Mouse (Mus musculus) heart, embryonic 10.5 days (tissue): Measurements from ENCODE around the gene Itgav. TPM values are rescaled to one million over a fixed set of nuclear protein-coding genes. Genes with fewer than 3 reads are reported as not detected.

Experiments used
- DNase-seq: peaks from one replicate; pipeline ENCODE4 v3.0.0-alpha.2; 2017; ENCODE audit warnings: low spot score
- H3K27ac ChIP-seq: fragments of 300-500 bp; sonication (generic); 2 replicates; pipeline ENCODE4 v1.5.1; 2016; ENCODE audit warnings: mild to moderate bottlenecking
- H3K27me3 ChIP-seq: fragments of 300-500 bp; sonication (generic); 2 replicates; pipeline ENCODE4 v1.6.1; 2016; ENCODE audit warnings: mild to moderate bottlenecking; ENCODE audit not compliant: poor library complexity, insufficient read depth, severe bottlenecking
- H3K36me3 ChIP-seq: fragments of 300-500 bp; sonication (generic); 2 replicates; pipeline ENCODE4 v1.6.1; 2016; ENCODE audit warnings: mild to moderate bottlenecking, moderate library complexity
- H3K4me1 ChIP-seq: fragments of 300-500 bp; sonication (generic); 2 replicates; pipeline ENCODE4 v1.6.1; 2016; ENCODE audit warnings: mild to moderate bottlenecking
- H3K4me3 ChIP-seq: fragments of 300-500 bp; sonication (generic); 2 replicates; pipeline ENCODE4 v1.5.1; 2016; ENCODE audit warnings: mild to moderate bottlenecking, moderate library complexity
- H3K9me3 ChIP-seq: fragments of 300-500 bp; sonication (generic); 2 replicates; pipeline ENCODE4 v1.6.1; 2016; ENCODE audit warnings: mild to moderate bottlenecking, moderate library complexity
- WGBS: fragments of 180-500 bp; shearing (Covaris S2); methylation state at CpG from one replicate; pipeline ENCODE4 v1.1.7; 2016; 5-methylcytosine and 5-hydroxymethylcytosine counted together
- polyA plus RNA-seq: library from polyadenylated mRNA; unstranded; fragments of >200 nt; fragmentation: Nextera tagmentation; extraction: Ambion mirVana; gene quantifications from 2 replicates; pipeline ENCODE4 v1.2.1, GENCODE M21; 2016

Gene Itgav
- 48.9 and 72.1 TPM in 2 replicates for polyA plus RNA-seq

- under 1% methylated on average over 82 of the region's 84 CpGs for WGBS
- H3K9me3 ChIP-seq: no peaks in the 10 kb centered on the region
- DNase-seq: peak; percentile 91
- no peaks in the 10 kb centered on the region for H3K27me3 ChIP-seq
- H3K4me1 ChIP-seq: peaks cover 31% of the 10 kb centered on the region
- no peaks in the 10 kb centered on the region for H3K36me3 ChIP-seq
- H3K27ac ChIP-seq: peak within 1 kb of the TSS; percentile 96
- peak within 1 kb of the TSS; percentile 92 for H3K4me3 ChIP-seq
Observed at GRCm38 (mm10) chr2:83723921-83724826, at the start of gene Itgav. Gene Itgav, plus strand, starts transcription at chr2:83724397.

- no peak overlapping the region for H3K4me3 ChIP-seq
- 81% methylated on average over 7 of the region's 7 CpGs for WGBS
- H3K4me1 ChIP-seq: 0 out of 2 replicates have a peak, but pooled peaks cover 3% of the 10 kb centered on the region
- H3K27ac ChIP-seq: no peak overlapping the region
- peaks cover 21% of the 10 kb centered on the region for H3K36me3 ChIP-seq
- no peaks in the 10 kb centered on the region for H3K9me3 ChIP-seq
- no peak for DNase-seq
- no peaks in the 10 kb centered on the region for H3K27me3 ChIP-seq
Observed at GRCm38 (mm10) chr2:83674421-83674820, 49.8 kb upstream of the Itgav start.

DNA sequence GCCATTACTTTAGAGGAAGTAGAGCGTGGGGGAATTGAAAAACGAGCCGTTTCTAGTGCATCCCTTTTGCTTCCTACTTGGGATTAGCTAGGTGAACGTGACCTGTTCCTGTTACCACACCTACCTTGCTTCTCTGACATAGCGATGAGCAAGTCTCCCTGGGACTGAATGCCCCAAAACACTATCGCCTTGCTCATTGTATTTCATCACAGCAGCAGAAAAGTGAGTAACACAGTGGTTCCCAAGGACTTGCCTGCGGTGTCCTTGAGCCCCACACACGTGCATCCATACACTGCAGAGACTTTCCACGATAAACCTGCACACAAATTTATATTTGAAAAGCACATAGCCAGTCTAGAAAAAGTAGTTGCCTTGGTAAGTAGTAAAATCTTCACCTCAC lies 49.3 kb upstream of the Itgav start:
- Histone ChIP-seq H3K27ac (no peak overlapping the region), H3K36me3 (peaks cover 21% of the 10 kb centered on the region), H3K4me1 (0 out of 2 replicates have a peak, but pooled peaks cover 3% of the 10 kb centered on the region), H3K9me3 (no peaks in the 10 kb centered on the region), H3K27me3 (no peaks in the 10 kb centered on the region), H3K4me3 (no peak overlapping the region)
- no peak for DNase-seq
- 90% methylated on average over 9 of the region's 9 CpGs for WGBS

GRCm38 (mm10) chr2:83675681-83676080 lies 48.5 kb upstream of the Itgav start:
- Histone ChIP-seq H3K4me3 (no peak overlapping the region), H3K27ac (no peak overlapping the region), H3K4me1 (0 out of 2 replicates have a peak, but pooled peaks cover 3% of the 10 kb centered on the region), H3K36me3 (peaks cover 21% of the 10 kb centered on the region), H3K27me3 (no peaks in the 10 kb centered on the region), H3K9me3 (no peaks in the 10 kb centered on the region)
- no peak for DNase-seq
- WGBS: 52% methylated on average over 5 of the region's 5 CpGs

GRCm38 (mm10) chr2:83676226-83676870 lies 47.8 kb upstream of the Itgav start:
- H3K4me1 ChIP-seq: 0 out of 2 replicates have a peak, but pooled peaks cover 3% of the 10 kb centered on the region
- no peak for DNase-seq
- H3K9me3 ChIP-seq: no peaks in the 10 kb centered on the region
- 76% methylated on average over 4 of the region's 4 CpGs for WGBS
- H3K36me3 ChIP-seq: peaks cover 24% of the 10 kb centered on the region
- H3K27me3 ChIP-seq: no peaks in the 10 kb centered on the region
- H3K4me3 ChIP-seq: no peak overlapping the region
- H3K27ac ChIP-seq: no peak overlapping the region

DNA sequence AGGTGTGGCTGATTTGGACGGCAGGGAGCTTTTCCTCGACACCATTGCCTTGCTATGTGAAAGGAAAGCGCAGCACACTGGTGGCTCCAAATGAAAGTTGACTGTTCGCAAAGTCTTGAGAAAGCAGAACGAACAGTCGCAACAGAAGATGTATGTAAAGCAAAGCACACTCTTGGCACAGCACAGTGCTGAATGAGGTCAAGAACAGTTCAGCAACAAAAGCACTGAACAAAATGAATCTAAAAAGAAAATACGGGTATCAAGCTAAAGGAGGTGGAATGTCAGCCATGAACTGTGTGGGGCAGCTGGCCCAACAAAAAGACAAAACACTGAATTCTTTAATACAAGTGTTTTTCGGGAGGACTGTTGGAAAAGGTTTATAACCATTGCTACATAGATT lies 42.9 kb upstream of the Itgav start:
- H3K4me1 ChIP-seq: 0 out of 2 replicates have a peak, but pooled peaks cover under 1% of the 10 kb centered on the region
- DNase-seq: no peak
- H3K9me3 ChIP-seq: no peaks in the 10 kb centered on the region
- H3K36me3 ChIP-seq: 0 out of 2 replicates have a peak, but pooled peaks cover 3% of the 10 kb centered on the region
- H3K4me3 ChIP-seq: no peak overlapping the region
- H3K27ac ChIP-seq: no peak overlapping the region
- H3K27me3 ChIP-seq: no peaks in the 10 kb centered on the region
- WGBS: 91% methylated on average over 8 of the region's 8 CpGs

GRCm38 (mm10) chr2:83681785-83682184 lies 42.4 kb upstream of the Itgav start:
- Histone ChIP-seq H3K9me3 (no peaks in the 10 kb centered on the region), H3K4me1 (no peaks in the 10 kb centered on the region)
- WGBS: 84% methylated on average over 6 of the region's 6 CpGs

DNA sequence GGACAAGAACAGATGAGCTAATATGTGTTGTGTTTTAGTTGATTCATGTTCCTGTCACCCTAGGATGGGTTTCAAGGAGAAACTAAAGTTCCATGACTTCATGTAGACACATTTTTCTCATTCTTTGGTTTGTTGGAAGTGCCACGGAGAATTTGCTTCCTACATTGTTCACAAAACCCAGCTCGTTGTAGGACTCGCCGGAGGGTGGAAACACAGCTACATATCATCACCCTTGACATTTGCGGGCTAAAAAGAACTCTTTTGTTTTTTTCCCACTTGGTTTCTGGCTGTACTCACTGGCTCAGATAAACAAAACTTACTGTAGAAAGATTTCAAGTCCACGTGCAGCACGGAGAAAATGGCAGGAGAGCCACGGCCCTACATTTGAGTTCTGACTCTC lies 41.9 kb upstream of the Itgav start:
- no peak for DNase-seq
- H3K4me3 ChIP-seq: no peak overlapping the region
- H3K27ac ChIP-seq: no peak overlapping the region
- H3K27me3 ChIP-seq: no peaks in the 10 kb centered on the region
- H3K36me3 ChIP-seq: 0 out of 2 replicates have a peak, but pooled peaks cover 3% of the 10 kb centered on the region
- no peaks in the 10 kb centered on the region for H3K4me1 ChIP-seq
- no peaks in the 10 kb centered on the region for H3K9me3 ChIP-seq
- WGBS: 68% methylated on average over 8 of the region's 8 CpGs

More at GRCm38 (mm10) chr2:83681785-83682184, 42.4 kb upstream of the Itgav start:
- Histone ChIP-seq H3K27me3 (no peaks in the 10 kb centered on the region), H3K36me3 (0 out of 2 replicates have a peak, but pooled peaks cover 3% of the 10 kb centered on the region), H3K27ac (no peak overlapping the region), H3K4me3 (no peak overlapping the region)
- DNase-seq: no peak

DNA sequence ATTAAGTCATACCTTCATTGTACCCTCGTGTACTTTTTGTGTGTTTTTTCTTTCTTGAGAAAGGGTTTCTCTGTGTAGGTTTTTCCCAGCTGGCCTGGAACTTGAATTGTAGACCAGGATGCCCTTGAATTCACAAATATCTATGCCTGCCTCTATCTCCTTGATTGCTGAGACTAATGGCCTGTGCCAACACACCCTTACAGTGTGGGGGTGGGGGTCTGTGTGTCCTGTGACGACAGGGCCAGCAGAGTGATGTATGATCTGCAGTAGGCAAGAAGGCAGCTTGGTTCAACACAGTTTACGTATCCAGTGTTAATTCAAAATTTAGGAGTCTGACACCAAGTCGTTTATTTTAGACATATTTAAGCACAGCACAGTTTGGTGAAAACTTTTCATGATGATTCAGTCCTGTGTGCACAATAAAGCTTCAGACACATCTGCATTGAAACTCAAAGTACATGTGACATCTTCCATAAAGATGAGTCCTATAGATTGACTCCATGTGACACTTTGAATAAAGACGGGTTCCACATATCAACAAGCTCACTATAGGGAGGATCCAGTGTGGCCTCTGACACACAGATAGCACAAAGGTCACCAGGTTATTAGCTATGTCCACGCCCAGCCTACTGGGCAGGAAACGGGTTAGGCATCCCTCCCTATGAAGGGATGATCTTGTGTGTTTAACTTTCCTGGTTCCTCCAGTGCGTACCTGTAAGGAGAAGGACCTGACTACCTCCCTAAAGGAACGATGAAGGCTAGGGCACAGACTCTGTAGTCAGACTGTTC lies 40.3 kb upstream of the Itgav start:
- Histone ChIP-seq H3K4me3 (no peak overlapping the region), H3K4me1 (no peaks in the 10 kb centered on the region), H3K9me3 (no peaks in the 10 kb centered on the region), H3K27ac (no peak overlapping the region), H3K36me3 (0 out of 2 replicates have a peak, but pooled peaks cover 3% of the 10 kb centered on the region), H3K27me3 (no peaks in the 10 kb centered on the region)
- DNase-seq: no peak
- WGBS: 76% methylated on average over 9 of the region's 9 CpGs

- DNase-seq: no peak
- no peaks in the 10 kb centered on the region for H3K27me3 ChIP-seq
- no peak overlapping the region for H3K4me3 ChIP-seq
- WGBS: 81% methylated on average over 8 of the region's 8 CpGs
- H3K36me3 ChIP-seq: 0 out of 2 replicates have a peak, but pooled peaks cover 3% of the 10 kb centered on the region
- H3K9me3 ChIP-seq: no peaks in the 10 kb centered on the region
- no peaks in the 10 kb centered on the region for H3K4me1 ChIP-seq
- no peak overlapping the region for H3K27ac ChIP-seq
Observed at GRCm38 (mm10) chr2:83684691-83685090, 39.5 kb upstream of the Itgav start.

DNA sequence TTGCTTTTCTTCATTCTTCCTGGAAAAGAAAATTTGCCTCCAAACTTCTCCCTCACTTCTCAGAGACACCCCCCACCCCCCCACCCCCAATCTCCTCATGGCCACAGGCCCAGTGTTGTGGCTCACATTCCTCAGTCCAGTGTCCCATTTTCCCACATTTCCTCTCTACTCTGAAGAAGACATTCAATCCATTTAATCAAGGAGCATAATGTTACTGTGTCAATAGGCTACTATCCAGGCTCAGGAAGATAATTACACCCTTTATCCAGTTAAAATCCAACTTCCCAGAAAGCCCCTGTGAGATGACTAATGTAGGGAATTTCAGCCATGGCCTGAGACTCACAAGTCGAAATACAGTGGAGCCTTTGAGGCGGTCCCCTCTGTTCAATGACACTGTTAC lies 33.8 kb upstream of the Itgav start:
- no peaks in the 10 kb centered on the region for H3K36me3 ChIP-seq
- H3K27ac ChIP-seq: no peak overlapping the region
- WGBS: 65% methylated on average over 2 of the region's 2 CpGs
- DNase-seq: no peak
- H3K4me3 ChIP-seq: no peak overlapping the region
- H3K4me1 ChIP-seq: peaks cover under 1% of the 10 kb centered on the region; the same call in 1 of the 2 replicates
- H3K9me3 ChIP-seq: no peaks in the 10 kb centered on the region
- H3K27me3 ChIP-seq: no peaks in the 10 kb centered on the region
